Mouse (Mus musculus) left cerebral cortex, postnatal 36 days (tissue): ENCODE measurements around the gene Farsb. TPM values are rescaled to one million over a fixed set of nuclear protein-coding genes. Genes with fewer than 3 reads are reported as not detected.

Source experiments
- DNase-seq, 2 experiments: peaks; one replicate each; pipeline ENCODE4 v3.0.0; 2021 to 2022; ENCODE audit warnings: low spot score in 2 of 2, mixed read lengths in 1 of 2
- intact Hi-C: fragments of 180-260 bp; cut with DNase I; formaldehyde crosslinking; loops from one replicate; pipeline ENCODE4 v1.15.1; 2025
- total RNA-seq, 2 experiments: library from RNA; stranded (reverse); gene quantifications; 2 replicates each; pipeline ENCODE4 v1.2.3; 2021

Farsb gene
- total RNA-seq, 2 experiments from 2014 or later: 56.3 to 63.0 TPM

GRCm38 (mm10) chr1:78425309-78425708, 63.4 kb downstream of the Farsb start:
- intact Hi-C loops: no loop called here
- DNase-seq: no peak

DNA sequence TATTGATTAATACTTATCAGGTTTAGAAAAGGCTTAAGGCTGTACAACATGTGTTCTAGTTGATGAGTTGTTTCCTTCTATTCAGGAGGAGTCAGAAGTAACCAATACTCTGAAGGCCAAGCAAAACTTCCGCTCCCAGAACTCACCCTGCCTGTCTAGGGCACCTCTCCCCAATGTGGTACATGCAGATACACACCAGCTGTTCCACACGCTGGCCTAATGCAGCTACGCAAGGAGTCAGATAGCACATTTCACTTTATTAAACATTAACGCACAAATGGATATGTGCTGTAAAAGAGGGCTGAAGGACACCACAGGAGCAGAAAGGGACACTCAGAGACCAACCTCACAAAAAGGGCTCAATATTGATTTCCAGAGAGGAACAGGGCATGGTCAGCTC, 63.8 kb downstream of the Farsb start:
- intact Hi-C loops: loop anchor here (5.0 kb wide), 1 partner anchor 208 kb away; no protein-coding TSS in a partner anchor
- no peak for DNase-seq

DNA sequence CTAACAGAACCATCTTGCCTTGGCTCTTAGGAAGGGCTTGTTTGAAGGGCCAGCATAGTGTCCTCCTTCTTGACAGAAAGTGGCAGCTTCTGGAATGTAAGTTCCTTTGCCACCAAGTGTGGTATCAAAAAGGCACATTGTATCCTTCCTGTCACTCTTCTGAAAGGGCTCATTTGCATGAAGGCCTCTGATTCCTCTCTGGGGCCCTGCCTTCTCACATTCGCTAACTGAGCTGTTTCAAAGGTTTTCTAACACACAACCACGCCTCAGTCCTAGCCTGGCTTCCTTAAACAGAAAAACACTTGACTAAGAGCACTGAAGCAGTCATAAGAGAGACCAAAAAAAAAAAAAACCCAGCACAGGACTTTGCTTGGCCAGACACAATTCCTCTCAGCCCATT, 66.1 kb downstream of the Farsb start:
- intact Hi-C loops: loop anchor here (5.0 kb wide), 1 partner anchor 205 kb away; no protein-coding TSS in a partner anchor
- DNase-seq: no peak

DNA sequence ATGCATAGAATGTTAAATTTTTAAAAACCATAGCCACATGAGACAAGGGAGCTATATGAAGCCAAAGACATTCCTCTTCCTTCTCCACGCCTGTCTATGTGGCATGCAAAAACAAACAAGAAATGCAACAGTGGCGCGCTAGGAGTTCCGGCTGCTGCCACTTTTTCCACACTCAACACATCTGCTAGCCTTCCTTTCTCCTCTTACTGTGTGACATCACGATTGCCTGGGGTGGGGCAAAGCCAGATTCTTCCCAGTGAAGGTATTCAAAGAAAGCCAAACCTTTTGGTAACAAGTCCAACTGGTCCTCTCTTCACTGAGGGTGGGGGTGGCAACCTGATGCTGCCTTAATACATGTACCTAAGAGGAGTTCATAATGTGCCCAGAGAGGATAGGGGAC, 66.9 kb downstream of the Farsb start:
- no peak for DNase-seq
- intact Hi-C loops: loop anchor here (2.0 to 5.0 kb wide), 2 partner anchors 204 to 443 kb away; no protein-coding TSS in a partner anchor

- intact Hi-C loops: loop anchor here (2.0 to 5.0 kb wide), 2 partner anchors 203 to 441 kb away; no protein-coding TSS in a partner anchor
- no peak for DNase-seq
Measured at GRCm38 (mm10) chr1:78420271-78420670, 68.4 kb downstream of the Farsb start.

DNA sequence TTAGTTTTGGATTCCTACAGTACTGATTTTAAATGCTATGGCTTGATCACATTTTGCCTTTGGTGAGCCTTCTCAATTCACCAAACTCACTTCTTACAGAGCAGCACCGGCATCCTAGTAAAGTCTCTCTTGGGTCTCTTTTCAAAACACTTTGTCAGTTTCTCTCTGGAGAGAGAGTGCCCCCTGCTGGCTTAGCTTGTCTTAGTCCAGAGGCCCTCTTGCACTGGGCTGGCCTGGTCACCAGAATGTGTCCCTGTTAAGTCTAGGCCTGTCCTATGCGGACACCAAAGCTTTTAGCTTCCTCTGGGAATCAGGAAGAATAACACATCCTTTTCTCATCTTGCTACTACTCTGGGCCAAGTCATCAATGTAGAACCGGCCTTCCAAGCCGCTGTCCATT, 69.1 kb downstream of the Farsb start:
- intact Hi-C loops: loop anchor here (10.0 kb wide), 1 partner anchor 475 kb away; no protein-coding TSS in a partner anchor
- peak; percentile 49 to 72 for DNase-seq

- DNase-seq: no peak
- intact Hi-C loops: loop anchor here (10.0 kb wide), 1 partner anchor 473 kb away; no protein-coding TSS in a partner anchor
Measured at GRCm38 (mm10) chr1:78417154-78417911, 71.4 kb downstream of the Farsb start.

DNA sequence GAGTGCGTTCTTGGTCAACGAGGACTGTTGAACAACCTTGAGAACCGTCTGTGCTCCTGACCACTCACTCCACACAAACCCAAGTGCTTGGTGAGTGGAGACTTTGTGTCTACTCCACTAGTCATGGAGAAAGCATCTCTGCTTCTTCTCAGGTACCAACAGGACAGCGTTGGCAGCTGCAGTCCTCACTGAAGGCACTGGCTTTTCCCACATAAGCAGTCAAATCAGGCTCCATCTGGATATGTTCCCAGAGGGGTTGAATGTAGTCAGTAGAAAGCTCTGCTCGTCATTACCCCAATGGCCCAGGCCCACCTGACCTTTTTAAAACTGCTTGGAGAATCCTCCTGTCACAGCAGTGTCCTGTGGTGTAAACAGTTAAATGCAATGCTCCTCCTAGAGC, 74.3 kb downstream of the Farsb start:
- DNase-seq: no peak
- intact Hi-C loops: loop anchor here (10.0 kb wide), 1 partner anchor 470 kb away; no protein-coding TSS in a partner anchor

DNA sequence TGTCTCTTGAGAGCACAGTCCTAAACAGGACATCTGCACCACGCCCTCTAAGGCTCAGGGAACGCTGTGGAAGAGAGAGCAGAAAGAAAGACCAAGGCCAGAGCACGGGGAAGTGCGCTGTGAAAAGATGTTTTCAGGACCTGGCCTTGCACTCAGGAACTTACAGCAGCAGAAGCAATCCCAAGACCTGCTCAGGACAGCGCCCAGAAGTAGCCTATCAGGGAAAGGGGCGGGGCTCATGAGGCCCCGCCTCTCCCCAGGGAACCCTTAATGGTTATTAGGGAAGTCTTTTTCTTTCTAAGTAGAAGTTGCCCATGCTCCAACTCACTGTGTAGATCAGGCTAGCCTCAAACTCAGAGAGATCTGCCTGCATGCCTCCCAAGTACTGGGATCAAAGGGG, 76.0 kb downstream of the Farsb start:
- intact Hi-C loops: loop anchor here (10.0 kb wide), 1 partner anchor 468 kb away; no protein-coding TSS in a partner anchor
- no peak for DNase-seq

DNA sequence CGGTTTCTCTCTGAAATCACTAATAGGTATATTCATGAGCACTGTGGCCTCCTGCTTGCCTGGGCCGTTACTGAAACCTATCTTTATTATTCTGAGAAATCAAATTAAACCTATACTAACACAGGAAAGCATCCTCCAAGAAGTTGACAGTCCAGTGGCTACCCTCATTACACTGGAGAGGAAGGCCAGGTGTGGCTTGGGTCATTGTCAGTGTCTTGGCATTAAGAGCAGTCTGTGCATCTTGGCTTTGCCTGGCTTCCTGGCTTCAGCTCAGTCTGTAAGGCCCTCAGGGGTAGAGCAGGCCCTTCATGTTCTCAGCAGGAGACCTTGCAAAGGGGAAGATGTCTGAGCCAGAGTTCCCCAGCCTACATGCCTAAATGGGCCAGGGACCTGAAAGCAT, 79.3 kb downstream of the Farsb start:
- no peak for DNase-seq
- intact Hi-C loops: no loop called here

DNA sequence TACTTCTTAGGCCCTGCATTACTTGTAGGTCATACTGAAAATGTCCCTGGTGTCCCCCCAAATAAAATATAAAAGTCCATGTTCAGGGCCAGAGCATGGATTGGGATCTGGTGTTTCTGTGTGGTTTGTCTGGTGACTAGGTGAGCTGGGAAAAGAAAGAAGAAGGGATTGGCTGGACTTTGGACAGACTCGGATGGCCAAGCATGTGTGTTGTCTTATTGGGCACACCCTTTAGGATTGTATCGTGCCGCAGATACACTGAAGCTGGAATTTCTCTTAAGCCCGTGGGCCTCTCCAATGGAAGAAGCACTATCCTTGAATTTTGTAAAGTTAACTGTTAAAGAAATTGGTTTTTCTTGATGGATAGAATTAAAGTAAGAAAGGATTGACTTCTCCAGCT, 87.3 kb downstream of the Farsb start:
- DNase-seq: no peak
- intact Hi-C loops: no loop called here

DNA sequence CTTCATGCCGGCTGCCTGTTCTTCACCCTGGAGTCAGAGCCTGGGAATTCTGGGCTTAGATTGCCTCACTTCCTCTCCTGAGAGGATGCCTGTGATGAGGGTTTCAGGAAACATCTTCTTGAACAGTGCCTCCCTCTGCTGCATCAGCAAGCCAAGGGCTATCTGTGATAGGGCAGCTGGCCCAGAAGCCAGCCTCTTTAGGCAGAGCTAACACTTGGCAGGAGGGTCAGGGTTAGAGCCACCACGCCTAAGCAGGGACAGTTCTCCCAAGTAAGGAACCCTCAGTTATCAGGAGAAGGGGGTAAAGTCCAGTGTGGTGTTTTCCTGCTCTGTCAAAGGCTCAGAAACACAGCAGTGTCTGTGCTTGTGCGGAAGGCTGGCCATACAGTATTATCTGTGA, 88.9 kb downstream of the Farsb start:
- intact Hi-C loops: no loop called here
- no peak for DNase-seq

- intact Hi-C loops: no loop called here
- no peak for DNase-seq
Measured at GRCm38 (mm10) chr1:78396320-78396913, 92.3 kb downstream of the Farsb start.

GRCm38 (mm10) chr1:78395737-78396136, 93.0 kb downstream of the Farsb start:
- intact Hi-C loops: no loop called here
- no peak for DNase-seq

DNA sequence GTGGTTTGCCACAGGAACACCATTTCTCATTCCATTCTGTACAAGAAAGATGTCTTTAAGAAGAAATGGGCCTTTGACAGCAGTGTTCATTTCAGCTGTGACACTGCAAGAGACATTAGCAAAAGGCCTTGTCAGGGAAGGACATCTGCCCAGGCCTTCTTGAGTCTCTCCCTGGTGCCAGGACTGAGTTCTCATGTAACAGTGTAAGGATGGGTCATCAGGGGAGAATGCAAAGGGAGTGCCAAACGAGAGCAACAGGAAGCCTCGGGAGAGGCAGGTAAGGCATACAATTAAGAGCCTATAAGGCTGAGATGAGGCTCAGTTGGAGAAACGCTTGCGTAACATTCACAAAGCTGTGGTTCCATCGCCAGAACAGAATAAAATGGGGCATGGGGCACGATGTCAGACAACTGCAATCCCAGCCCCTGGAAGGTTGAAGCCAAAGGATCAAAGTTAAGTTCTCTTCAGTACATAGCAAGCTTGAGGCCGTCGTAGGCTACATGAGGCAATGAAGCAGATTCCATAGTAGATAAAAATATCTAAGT, 93.4 kb downstream of the Farsb start:
- no peak for DNase-seq
- intact Hi-C loops: no loop called here

- DNase-seq: no peak
- intact Hi-C loops: no loop called here
Measured at GRCm38 (mm10) chr1:78388848-78389247, 99.8 kb downstream of the Farsb start.

GRCm38 (mm10) chr1:78387854-78388253, 100.8 kb downstream of the Farsb start:
- intact Hi-C loops: no loop called here
- no peak for DNase-seq

DNA sequence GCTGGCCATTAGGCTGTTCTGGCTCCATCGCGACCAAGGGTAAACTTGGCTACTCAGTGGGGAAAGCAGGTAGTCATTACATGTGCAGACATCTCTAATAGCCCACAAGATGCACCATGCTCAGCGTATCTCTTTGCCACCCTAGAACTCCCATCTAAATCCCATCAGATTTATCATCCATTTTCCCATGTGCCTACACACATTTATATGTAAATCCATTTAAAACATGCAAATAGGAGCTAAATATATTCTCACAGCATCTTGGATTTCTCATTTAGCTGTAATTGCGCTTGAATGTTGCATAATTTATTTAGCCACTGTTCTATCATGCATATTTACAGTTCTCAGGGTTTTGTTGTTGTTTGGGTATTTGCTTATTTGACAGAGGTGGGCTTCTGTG, 107.7 kb downstream of the Farsb start:
- DNase-seq: no peak
- intact Hi-C loops: no loop called here

DNA sequence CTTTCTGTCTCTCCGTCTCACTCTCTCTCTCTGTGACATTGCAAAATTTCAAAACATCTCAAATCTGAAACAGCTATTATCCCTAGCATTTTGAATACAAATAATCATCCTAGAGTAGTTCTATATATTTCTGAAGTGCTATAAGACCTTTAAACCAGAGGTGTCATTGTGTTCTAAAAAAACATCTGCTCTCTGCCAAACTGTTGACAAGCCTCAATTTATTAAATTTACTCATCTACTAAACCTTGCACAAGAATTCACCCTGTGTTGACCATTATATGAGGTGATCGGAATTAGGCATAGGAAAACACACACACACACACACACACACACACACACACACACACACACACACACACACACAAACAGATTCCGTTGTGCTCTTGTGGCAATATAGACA, 113.6 kb downstream of the Farsb start:
- no peak for DNase-seq
- intact Hi-C loops: no loop called here

GRCm38 (mm10) chr1:78373836-78374235, 114.9 kb downstream of the Farsb start:
- no peak for DNase-seq
- intact Hi-C loops: no loop called here

DNA sequence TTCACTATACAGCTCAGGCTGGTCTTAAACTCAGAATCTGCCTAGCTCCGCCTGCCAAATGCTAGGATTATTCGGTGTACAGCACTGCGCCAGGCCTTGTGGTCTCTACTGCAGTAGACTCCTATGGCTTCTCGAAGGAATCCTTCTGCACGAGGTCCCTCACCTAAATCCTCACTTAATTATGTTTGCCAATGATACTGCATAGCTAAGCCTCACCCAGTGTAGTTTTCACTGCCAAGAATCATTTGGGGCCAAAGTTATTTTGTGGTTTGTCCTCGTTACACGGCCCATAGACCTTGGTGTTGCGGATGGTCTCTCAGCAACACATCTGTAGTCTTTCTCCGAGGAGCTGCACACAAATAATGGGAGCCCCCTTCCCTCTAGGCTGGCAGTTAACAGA, 116.4 kb downstream of the Farsb start:
- DNase-seq: no peak
- intact Hi-C loops: no loop called here
